Mouse (Mus musculus) neural tube, postnatal 0 days (tissue): ENCODE measurements around the gene Gm10974. TPM values are rescaled to one million over a fixed set of nuclear protein-coding genes. Genes with fewer than 3 reads are reported as not detected.

Experiments used
- microRNA-seq: library from miRNA; unstranded; fragments of <30 nt; microRNA quantifications from one replicate; pipeline ENCODE4, GENCODE M21; 2016
- polyA plus RNA-seq: library from polyadenylated mRNA; unstranded; fragments of >200 nt; fragmentation: Nextera tagmentation; extraction: Ambion mirVana; gene quantifications from 2 replicates; pipeline ENCODE4 v1.2.1, GENCODE M21; 2015

Gene Gm10974
- polyA plus RNA-seq: not detected in 2 replicates

DNA sequence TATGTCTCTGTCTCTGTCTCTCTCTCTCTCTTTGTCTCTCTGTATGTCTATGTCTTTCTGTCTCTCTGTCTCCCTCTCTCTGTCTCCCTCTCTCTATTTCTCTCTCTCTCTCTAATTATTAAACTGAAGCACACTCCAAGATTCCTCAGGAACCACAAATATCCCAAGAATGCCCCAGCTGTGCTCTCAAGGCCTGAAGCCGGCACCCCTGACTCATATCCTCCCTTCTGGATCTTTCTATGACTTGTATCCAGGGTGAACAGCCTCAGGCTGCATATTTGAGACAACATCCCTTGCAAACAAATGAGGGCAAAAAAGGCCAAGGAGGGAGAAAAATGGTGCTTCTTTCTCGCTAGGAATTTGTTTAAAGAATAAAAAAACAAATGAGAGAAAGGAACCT lies at the start of gene Gm10974:
Gene Gm10974, plus strand, starts transcription at position 2 of the 400 bp plus-strand sequence.

DNA sequence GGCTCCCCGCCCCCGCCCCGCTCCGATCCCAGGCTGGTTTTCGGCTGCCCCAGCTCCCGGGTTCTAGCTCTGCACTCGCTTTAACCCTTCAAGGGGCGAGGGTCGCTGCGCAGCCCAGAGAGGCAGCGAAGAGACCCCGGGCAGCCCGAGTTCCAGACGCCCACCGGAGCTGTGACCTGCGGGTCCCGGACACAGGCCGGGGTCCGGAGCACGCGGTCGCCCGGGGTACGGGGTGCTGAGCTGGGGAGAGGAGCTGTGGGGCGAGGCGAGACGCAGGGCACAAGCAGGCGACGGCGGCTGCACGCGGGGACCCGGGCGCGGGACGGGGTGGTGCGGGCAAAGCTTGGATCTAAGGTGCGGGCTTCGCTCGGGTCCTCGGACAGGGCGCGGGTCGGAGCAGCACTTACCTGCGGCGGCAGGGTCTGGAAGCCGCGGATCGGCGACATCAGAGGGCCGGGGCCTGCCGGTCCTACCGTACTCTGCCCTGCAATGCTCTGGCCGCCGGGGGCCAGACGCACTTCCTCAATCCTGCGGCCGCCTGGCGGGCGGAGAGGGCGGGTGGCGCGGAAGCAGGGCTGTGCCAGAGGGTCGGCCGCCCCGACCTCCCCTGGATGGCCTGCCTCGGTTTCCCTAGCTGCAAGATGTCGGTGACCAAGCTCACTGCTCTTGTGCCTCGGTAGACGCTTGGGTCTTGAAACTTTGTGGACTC lies 22.3 kb downstream of the Gm10974 start, which contains the start of gene Lrrk1:
Gene Lrrk1, minus strand, starts transcription at position 538 of the 709 bp plus-strand sequence.

DNA sequence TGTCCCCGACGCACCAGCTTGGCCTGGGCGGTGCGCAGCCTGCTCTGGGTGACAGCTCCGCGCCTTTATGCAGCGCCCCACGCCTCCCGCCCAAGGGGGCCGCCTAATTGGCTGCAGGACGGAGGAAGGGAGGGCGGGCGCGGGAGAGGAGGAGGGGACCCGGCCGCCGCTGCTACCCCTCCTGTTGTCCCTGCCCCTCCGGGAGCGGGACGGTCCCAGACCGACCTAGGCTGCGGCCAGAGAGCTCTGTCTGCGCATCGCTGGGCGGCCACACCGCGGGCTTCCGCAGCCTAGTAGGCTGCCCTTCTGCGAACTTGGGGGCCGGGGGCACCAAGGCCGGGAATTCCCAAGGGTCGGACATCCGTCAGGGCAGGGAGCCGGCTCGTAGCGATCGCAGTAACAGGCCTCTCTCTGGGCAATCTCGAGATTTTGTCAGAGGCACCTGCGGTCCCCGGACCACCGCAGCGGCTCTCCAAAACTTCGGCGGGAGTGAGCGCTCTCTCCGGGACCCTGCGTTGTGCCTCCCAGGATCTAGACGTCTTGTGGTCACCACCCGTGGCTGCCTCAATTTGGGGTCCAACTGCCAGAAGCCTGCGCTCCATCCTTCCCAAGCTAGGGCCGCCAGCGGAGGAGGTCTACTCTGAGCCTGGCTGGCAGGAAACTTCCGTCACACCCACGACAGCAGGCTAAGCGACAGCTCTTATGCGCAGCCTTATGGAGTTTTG lies 61.9 kb downstream of the Gm10974 start, which contains the start of gene Aldh1a3:
Gene Aldh1a3, minus strand, starts transcription at position 81 of the 725 bp plus-strand sequence.

Small RNA genes within 50 kb of the gene (microRNA-seq; reads per million reads assigned to microRNA genes)
- not detected for gene Mir7057

Other genes starting within 250 kb of the Gm10974 start
- gene Lrrk1, start 22.4 kb downstream of the Gm10974 start, polyA plus RNA-seq: 4.4 and 4.5 TPM in 2 replicates
- 3.2 and 3.8 TPM in 2 replicates for gene Aldh1a3, start 61.6 kb downstream of the Gm10974 start, polyA plus RNA-seq